Mouse (Mus musculus): ENCODE measurements at regions not wholly inside any gene's neighbourhood (a gene's known extent, or its start where the extent isn't known, plus 50 kb on each side); places are given as distances from the start of the nearest gene placed in this dataset.

DNA sequence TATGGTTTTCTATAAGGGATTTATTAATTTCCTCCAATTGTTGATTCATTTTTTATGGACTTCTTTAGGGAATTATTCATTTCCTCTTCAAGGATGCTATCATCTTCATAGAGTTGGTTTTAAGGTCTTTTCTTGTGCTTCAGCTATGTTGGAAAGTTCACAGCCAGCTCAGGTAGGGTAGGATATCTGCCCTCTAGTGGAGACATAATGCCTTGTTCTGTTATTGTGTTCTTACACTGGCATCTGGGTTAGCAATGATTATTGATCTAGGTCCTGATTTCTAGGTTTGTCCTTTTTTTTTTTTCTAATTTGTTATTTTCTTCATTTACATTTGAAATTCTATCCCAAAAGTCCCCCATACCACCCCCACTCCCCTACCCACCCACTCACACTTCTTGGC, 135.8 kb upstream of the Nckap5 start:
- TF ChIP-seq HCFC1 (IDR thresholded peaks at IDR 0.05; ENCODE audit: borderline replicate concordance, insufficient read depth, low read length) (no peak), ZNF384 (IDR thresholded peaks at IDR 0.05; ENCODE audit: low read depth, low read length) (no peak), CHD2 (IDR thresholded peaks at IDR 0.05; ENCODE audit: low read depth, low read length) (no peak), ZC3H11A (IDR thresholded peaks at IDR 0.05; ENCODE audit: borderline replicate concordance, low read depth, low read length) (no peak), MAFK (IDR thresholded peaks at IDR 0.05; ENCODE audit: insufficient read depth, low read depth, low read length) (no peak)

All from ES-E14 (cell line).